Mouse (Mus musculus) heart, adult 11 months (tissue): ENCODE measurements around the gene Grb7.
A peak's percentile ranks its signal among the peaks of the same experiment; 100 is the strongest.

ENCODE experiments used
- DNase-seq: peaks from one replicate; pipeline ENCODE4 v3.0.0; 2022

The Grb7 gene

GRCm38 (mm10) chr11:98445679-98446078 lies 515 bp upstream of the Grb7 start:
- DNase-seq: no peak

- no peak for DNase-seq
Observed at GRCm38 (mm10) chr11:98446562-98447474, 624 bp downstream of the Grb7 start.

- DNase-seq: no peak
Observed at GRCm38 (mm10) chr11:98447475-98447834, 1.3 kb downstream of the Grb7 start.

- DNase-seq: peak; percentile 93
Observed at GRCm38 (mm10) chr11:98448191-98448790, 2.1 kb downstream of the Grb7 start.

- DNase-seq: no peak
Observed at GRCm38 (mm10) chr11:98449419-98449818, 3.2 kb downstream of the Grb7 start.

GRCm38 (mm10) chr11:98449921-98450771 lies 4.0 kb downstream of the Grb7 start:
- peak; percentile 94 for DNase-seq

- peak; percentile 76 for DNase-seq
Observed at GRCm38 (mm10) chr11:98455484-98455883, 9.3 kb downstream of the Grb7 start.

GRCm38 (mm10) chr11:98456545-98456944 lies 10.4 kb downstream of the Grb7 start:
- DNase-seq: no peak

- no peak for DNase-seq
Observed at GRCm38 (mm10) chr11:98456945-98457344, 10.8 kb downstream of the Grb7 start.

GRCm38 (mm10) chr11:98457367-98458120 lies 11.3 kb downstream of the Grb7 start:
- DNase-seq: peak; percentile 98

- DNase-seq: no peak
Observed at GRCm38 (mm10) chr11:98458121-98458990, 12.2 kb downstream of the Grb7 start.

GRCm38 (mm10) chr11:98459071-98459741 lies 13.0 kb downstream of the Grb7 start:
- peak; percentile 90 for DNase-seq

- no peak for DNase-seq
Observed at GRCm38 (mm10) chr11:98459860-98460259, 13.7 kb downstream of the Grb7 start.

GRCm38 (mm10) chr11:98461109-98461720 lies 15.0 kb downstream of the Grb7 start:
- no peak for DNase-seq

GRCm38 (mm10) chr11:98462255-98462654 lies 16.1 kb downstream of the Grb7 start:
- no peak for DNase-seq

- DNase-seq: no peak
Observed at GRCm38 (mm10) chr11:98463911-98464310, 17.7 kb downstream of the Grb7 start.

- DNase-seq: no peak
Observed at GRCm38 (mm10) chr11:98464516-98464915, 18.3 kb downstream of the Grb7 start.

- DNase-seq: no peak
Observed at GRCm38 (mm10) chr11:98469761-98470714, 23.8 kb downstream of the Grb7 start.

- no peak for DNase-seq
Observed at GRCm38 (mm10) chr11:98470795-98471194, 24.6 kb downstream of the Grb7 start.
